Mouse (Mus musculus) retina, adult 2 months (tissue): ENCODE data around the gene Shd.

Source experiments
- DNase-seq: peaks from one replicate; pipeline ENCODE4 v3.0.0-alpha.2; 2012; ENCODE audit warnings: low read depth, low spot score

The Shd gene

GRCm38 (mm10) chr17:56007444-56008355 lies 37.4 kb downstream of the Shd start:
- DNase-seq = no peak

GRCm38 (mm10) chr17:56008356-56009087 lies 38.3 kb downstream of the Shd start:
- peak; percentile 88 for DNase-seq

DNA sequence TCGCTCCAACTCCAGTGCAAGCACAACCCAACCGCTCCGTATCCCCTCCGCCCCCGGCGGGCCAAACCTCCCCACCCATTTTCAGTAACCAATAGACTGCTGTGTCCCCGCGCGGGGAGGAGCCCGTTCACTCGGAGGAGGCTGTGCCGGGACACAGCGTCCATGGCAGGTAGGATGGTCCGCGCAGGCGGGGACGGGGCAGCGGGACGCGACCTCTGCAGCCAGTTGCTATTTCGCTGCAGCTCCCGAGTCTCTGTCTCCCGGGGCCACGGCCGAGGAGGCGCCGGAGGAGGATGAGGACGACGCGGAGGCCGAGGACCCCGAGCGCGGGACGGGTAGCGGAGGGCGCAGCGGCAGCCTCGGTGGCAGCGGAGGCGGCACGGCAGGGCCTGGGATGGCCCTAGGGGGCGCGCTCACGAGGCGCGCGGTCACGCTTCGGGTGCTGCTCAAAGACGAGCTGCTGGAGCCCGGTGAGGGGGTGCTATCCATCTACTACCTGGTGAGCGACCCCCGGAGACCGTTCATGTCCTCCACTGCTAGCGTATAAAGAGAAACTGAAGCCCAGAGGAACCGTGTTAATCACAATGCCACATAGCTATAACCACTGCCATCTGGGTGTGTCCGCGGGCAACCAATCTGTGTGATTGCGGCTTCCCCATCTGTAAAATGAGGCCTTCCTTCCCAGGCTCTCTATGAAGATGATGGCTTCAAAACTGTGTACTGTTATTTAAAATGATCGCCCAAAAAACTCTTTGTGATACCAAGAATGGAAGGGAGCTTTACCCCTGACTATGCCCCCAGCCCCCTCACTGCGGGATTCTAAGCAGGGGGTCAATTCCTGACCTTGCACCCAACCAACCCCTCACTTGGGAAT lies 39.1 kb downstream of the Shd start:
- peak; percentile 57 for DNase-seq

GRCm38 (mm10) chr17:56009962-56010240 lies 39.6 kb downstream of the Shd start:
- DNase-seq = no peak

GRCm38 (mm10) chr17:56010255-56010654 lies 40.0 kb downstream of the Shd start:
- no peak for DNase-seq

GRCm38 (mm10) chr17:56010681-56011080 lies 40.4 kb downstream of the Shd start:
- no peak for DNase-seq

DNA sequence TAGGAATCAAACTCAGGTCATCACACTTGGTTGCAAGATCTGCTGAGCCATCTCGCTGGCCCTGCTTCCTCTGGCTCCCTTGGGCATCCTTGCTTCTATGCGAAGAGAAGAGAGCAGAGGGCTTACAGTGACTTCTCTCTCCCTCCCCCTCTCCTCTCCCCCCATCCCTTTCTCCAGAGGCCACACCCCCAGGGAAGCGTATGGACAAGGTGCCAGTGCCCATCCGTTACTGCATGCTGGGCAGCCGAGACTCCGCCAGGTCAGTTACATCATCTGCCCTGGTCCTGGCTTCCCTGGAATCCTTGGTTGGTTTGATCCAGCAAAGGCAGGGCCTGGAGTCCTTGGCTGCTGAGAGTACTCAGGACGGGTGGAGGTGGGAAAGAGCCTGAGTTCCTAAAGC lies 41.2 kb downstream of the Shd start:
- no peak for DNase-seq

DNA sequence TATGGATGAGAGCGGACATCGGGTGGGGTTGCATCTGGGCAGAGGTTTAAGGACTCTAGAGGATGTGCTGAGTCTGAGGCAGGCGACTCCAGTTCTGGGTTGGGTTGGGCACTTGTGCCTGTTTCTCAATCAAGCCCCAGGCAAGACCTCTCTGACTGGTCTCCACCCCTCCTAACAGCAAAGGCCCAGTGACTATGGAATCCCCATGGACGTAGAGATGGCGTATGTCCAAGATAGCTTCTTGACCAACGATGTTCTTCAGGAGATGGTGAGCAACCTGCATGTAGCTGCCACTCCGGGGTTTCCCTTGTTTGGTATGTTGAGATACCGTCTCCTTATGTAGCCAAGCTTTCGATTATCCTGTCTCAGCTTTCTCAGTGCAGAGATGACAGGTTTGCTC lies 45.0 kb downstream of the Shd start:
- no peak for DNase-seq

DNA sequence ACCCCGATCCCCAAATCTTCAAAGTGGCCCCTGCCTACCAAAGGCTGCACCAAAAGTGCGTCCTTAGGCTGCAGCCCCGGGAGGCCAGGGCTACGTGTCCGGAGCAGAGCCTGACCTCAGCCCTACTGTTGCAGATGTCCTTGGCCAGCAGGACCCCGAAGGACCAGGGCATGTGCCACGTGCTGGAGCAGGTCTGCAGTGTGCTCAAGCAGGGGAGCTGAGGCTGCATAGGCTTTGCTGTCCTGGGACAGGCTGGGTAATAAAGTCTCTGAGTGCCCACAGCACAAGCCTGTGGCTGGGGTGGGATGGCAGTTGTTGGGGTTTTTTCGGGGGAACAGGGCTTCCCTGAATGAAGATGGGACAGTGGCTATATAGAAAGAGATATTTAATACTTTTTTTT lies 46.1 kb downstream of the Shd start:
- DNase-seq = no peak

DNA sequence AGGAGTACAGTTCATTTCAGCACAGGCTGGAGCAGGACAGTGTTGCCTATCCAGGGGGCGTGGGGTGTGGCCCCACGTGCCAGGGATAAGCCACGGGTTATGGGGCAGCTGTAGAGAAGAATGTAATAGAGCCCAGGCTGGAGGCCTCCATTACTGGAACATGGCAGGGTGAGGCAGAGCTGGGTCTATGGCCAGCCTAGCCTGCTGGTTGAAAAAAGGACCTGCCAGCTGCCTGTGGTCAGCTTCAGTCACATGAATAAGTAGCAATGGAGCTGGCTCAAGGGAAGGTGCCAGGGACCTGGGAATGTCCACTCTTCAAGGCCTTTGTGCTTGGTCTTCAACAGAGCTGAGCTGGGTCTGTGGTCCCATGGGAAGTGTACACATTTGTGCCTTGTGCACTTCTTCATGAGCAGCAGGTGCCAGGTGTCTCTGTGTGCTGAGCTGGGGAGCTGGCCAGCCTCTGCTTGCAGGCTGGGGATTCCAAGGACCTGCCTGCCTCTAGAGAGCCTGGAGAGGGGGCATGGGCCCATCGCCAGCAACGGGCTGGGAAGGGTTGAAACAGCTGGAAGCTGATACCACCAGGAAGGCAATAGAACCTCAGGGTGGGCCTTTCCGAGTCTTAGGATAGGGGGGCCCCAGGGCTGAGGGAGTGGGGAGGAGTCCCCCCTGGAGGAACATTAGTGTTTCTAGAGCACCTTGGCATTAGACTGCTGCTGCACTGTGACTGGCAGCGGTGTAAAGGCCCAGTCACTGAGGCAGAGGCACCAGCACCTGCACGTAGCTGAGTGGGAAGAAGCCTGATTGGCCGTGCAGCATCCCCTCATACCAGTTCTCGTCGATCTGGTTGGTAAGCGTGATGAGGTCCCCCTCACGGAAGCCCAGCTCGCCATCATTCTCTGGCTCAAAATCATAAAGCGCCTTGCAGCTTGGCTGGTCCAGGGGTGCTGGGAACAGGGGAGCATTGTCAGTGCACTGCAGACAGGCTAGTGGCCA lies 46.8 kb downstream of the Shd start:
- no peak for DNase-seq

- DNase-seq = no peak
Observed at GRCm38 (mm10) chr17:56017848-56018247, 47.6 kb downstream of the Shd start.

DNA sequence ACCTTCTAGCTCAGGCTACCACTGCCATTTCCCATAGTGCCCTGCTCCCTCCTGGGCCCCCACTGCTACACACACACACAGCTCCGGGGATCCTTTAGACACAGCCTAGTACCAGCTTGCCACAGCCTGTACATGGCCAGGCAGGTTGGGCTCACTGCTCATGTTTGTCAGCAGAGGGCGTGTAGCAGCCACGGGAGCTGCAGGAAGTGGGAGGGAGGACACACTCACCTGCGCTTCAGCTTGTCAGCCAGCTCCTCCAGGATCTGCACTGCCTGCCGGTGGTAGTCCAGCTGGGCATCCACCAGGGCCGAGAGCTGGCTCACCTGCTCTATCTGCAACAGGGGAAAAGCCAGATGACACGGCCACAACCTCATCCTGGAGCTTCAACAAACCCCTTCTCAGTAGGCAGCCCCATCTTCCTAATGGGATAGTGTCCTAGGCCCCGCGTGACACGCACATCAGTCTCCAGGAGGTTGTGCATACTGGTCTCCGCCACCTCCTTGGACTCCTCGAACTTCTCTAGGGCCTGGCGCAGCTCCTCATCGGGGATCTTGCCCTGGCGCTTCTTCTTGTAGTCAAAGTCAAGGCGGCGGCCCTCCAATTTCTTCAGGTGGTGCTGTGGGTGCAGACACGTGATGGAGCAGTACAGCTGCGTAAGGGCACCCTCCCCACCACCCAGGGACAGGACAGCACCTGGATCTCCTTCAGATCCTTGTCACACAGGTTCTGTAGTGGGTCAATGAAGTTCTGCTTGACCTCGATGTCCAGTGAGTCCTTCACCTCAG lies 48.3 kb downstream of the Shd start:
- DNase-seq = no peak

DNA sequence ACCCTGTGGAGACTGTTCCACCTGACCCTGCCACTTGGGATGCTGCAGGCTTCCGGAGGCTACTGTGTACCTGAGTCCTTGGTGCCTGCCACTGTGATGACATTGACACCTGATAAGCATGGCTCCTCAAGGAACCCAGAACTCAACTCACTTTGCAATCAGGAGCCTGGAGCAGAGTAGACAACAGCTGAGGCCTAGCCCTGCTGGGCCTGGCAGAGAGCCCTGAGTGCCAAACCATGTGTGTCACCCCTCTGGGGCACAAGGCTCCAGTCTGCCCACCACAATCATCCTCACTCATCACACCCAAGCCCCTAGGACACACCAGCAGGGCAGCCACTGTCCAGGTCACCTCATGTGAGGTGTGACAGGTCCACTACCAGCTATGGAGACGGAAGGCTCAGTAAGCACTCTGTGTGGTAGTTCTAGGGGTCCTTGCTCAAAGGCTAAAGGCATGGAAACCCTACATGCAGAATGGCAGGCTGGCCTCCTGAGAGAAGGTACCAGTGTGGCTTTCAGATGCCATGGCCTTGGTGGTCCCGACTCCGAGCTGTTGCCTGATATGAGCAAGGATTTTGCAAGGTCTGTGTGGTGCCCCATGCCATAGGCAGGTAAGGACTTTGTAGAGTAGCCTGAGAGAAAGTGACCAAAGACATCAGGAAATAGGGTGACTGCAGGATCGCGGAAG lies 50.3 kb downstream of the Shd start:
- DNase-seq = no peak

DNA sequence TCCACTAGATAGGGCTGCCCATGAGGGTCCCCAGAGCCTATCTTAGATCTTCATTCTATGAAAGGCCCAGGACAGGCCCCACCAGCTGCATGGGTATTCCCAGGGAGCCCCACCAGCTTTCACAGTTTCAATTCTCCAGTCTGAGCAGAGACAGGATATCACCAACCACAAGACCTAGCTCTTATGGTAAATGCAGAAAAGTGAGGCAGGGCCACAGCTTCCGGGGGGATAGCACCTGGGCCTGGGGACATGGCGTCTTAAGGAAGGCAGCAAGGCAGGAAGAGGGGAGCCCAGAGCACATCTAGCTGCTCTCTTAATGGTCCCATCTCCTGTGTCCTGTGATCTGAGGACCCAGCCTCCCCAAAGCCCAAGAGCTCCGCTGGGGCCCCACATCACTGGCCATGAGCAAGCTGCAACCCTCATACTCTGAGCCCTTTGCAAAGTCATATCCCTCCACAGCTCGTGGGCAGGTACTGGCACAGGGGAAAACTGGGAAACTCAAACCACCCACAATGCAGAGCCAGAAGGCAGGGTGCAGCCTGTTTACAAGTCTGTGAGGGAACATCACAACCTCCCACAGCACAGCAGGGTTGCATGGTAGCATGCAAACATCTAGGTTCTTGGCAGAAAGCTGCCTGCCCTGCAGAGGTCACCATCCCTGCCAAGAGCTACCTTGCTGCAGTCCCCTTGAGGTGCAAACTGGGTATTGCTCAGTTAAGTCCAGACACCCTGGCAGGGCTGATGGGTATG lies 51.1 kb downstream of the Shd start:
- no peak for DNase-seq

DNA sequence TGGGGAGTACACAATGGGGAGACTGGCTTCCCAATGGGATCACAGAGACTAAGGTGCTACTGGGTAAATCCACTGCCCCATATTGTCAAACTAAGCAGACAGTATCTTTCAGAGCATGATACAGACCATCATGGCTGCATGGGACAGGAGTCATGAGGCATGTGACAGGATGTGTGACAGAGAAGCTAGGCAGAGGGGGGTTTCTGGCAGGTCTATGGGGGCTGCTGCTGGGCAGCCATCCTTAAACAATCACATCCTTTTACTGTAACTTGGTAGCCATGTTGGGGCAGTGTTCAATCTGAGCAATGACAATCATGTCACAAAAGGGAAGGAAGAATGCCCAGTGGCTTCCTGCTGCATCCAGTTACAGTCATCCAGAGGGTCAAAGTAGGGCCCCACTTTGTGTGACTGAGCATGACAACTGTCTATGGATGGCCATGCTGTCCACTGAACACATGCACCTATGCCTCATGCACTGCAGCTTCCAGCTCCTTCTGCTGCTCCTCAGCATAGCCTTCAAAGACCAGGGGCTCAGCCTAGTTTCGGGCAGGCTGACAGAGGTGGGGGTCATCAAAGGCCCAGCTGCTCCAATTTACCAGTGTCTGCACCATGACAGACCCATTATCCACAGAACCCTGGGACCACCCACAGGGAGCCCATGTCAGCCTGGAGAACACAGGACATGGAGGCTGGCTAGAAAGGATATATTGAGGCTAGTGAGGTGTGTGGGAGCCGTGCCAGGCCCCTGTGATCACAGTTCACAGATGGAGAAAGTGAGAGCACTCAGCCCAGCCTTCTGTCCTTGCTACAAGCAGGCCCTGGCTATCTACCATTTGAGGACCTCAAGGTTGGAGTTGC lies 52.1 kb downstream of the Shd start:
- DNase-seq = no peak

DNA sequence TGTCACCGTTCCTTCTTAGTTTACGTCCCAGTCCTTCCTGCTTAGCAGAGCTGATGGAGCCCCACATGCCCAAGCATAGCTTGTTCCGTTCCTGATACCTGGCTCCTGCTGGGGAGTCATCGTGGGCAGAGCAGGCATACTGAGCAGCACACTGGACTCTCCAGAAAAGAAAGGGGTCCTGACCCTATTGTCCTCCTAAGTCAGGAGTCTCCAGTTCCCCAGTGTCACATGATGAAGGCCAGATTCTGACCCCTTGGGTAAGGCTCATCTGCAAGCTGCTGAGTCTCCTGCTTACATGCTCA lies 52.7 kb downstream of the Shd start:
- no peak for DNase-seq

- DNase-seq = no peak
Observed at GRCm38 (mm10) chr17:56023386-56023785, 53.1 kb downstream of the Shd start.

- no peak for DNase-seq
Observed at GRCm38 (mm10) chr17:56024476-56024875, 54.2 kb downstream of the Shd start.
